Mouse (Mus musculus) heart, postnatal 0 days (tissue): Measurements from ENCODE around the gene Tenm2. TPM values are rescaled to one million over a fixed set of nuclear protein-coding genes. Genes with fewer than 3 reads are reported as not detected.

Experiments used
- ATAC-seq: fragments of 200-750 bp; cut with Nextera tagmentation; 2 replicates; pipeline ENCODE4 v1.8.0; 2017; ENCODE audit warnings: low read depth, moderate number of reproducible peaks, moderate library complexity; ENCODE audit not compliant: insufficient read depth
- DNase-seq: peaks from one replicate; pipeline ENCODE4 v3.0.0-alpha.2; 2016; ENCODE audit warnings: low spot score
- H3K27ac ChIP-seq: fragments of 300-500 bp; sonication (generic); 2 replicates; pipeline ENCODE4 v1.5.1; 2014; ENCODE audit warnings: low read depth, mild to moderate bottlenecking
- H3K27me3 ChIP-seq: fragments of 300-500 bp; sonication (generic); 2 replicates; pipeline ENCODE4 v1.6.1; 2014; ENCODE audit warnings: low read length, mixed read lengths; ENCODE audit not compliant: control insufficient read depth, insufficient read depth
- H3K36me3 ChIP-seq: fragments of 300-500 bp; sonication (generic); replicated peaks from 2 replicates; pipeline ENCODE4 v1.6.1; 2014; ENCODE audit warnings: low read length, mixed read lengths; ENCODE audit not compliant: control insufficient read depth, insufficient read depth
- H3K4me1 ChIP-seq: fragments of 300-500 bp; sonication (generic); 2 replicates; pipeline ENCODE4 v1.6.1; 2014; ENCODE audit warnings: antibody characterized with exemption; ENCODE audit not compliant: control insufficient read depth, insufficient read depth
- H3K4me2 ChIP-seq: fragments of 300-500 bp; sonication (generic); 2 replicates; pipeline ENCODE4 v1.6.1; 2014; ENCODE audit warnings: low read depth, mild to moderate bottlenecking, low read length, moderate library complexity
- H3K4me3 ChIP-seq: fragments of 300-500 bp; sonication (generic); 2 replicates; pipeline ENCODE4 v1.5.1; 2014; ENCODE audit warnings: low read depth, low read length
- H3K9ac ChIP-seq: fragments of 300-500 bp; sonication (generic); replicated peaks from 2 replicates; pipeline ENCODE4 v1.6.1; 2014; ENCODE audit warnings: low read depth, low read length, mixed read lengths
- H3K9me3 ChIP-seq: fragments of 300-500 bp; sonication (generic); replicated peaks from 2 replicates; pipeline ENCODE4 v1.6.1; 2016; ENCODE audit warnings: low read length; ENCODE audit not compliant: control insufficient read depth
- CTCF ChIP-seq: IDR thresholded peaks from 2 replicates; pipeline ENCODE4 v1.5.1; 2016; ENCODE audit warnings: antibody characterized with exemption, control low read depth, low read depth
- EP300 ChIP-seq: IDR thresholded peaks from 2 replicates; pipeline ENCODE4 v1.6.1; 2016; ENCODE audit warnings: antibody characterized with exemption, low read depth
- WGBS: fragments of 180-500 bp; shearing (Covaris S2); extraction: QIAGEN DNeasy Blood & Tissue Kit; methylation state at CpG from one replicate; pipeline ENCODE4 v1.1.7; 2014; 5-methylcytosine and 5-hydroxymethylcytosine counted together
- polyA plus RNA-seq: library from polyadenylated mRNA; unstranded; fragments of >200 nt; fragmentation: Nextera tagmentation; extraction: Ambion mirVana; gene quantifications from 2 replicates; pipeline ENCODE4 v1.2.1, GENCODE M21; 2015
- total RNA-seq: library from RNA; depleted of rRNA; stranded (reverse); fragments of >200 nt; gene quantifications from 2 replicates; pipeline ENCODE4 v1.2.3, GENCODE M21; 2014; ENCODE audit warnings: low replicate concordance

Tenm2 gene
- total and polyA plus RNA-seq, 2 experiments from 2014 or later = 0.14 to 0.95 TPM

DNA sequence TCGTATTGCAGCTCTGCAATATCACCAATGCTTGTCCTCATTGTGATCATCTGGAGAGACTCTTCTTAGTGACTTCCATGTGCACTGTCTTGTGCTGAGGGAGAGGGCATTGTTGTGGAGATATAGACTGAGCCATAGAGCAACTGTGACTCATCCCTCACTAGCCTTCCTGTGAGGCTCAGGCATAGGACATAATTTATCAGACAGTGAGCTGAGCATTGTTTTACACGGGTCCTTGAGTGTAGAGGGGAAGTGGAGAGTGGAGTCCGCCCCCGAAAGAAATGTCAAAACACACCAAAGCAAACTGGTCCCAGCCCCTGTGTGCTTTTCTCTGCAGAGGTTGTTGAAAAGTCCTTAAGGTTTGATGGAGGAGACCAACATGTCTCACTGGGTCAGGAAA is 704.1 kb downstream of the Tenm2 start:
- Histone ChIP-seq H3K4me2 (no peak overlapping the region), H3K36me3 (no peaks in the 10 kb centered on the region), H3K9ac (no peak overlapping the region), H3K27me3 (no peaks in the 10 kb centered on the region), H3K27ac (no peak overlapping the region), H3K4me3 (no peak overlapping the region), H3K9me3 (no peaks in the 10 kb centered on the region), H3K4me1 (no peaks in the 10 kb centered on the region)
- no peak for DNase-seq
- TF ChIP-seq CTCF = no peak
- TF ChIP-seq EP300 = no peak
- ATAC-seq = no peak; the same call in 1 of the 2 replicates
- WGBS = 49% methylated on average over 4 of the region's 4 CpGs

DNA sequence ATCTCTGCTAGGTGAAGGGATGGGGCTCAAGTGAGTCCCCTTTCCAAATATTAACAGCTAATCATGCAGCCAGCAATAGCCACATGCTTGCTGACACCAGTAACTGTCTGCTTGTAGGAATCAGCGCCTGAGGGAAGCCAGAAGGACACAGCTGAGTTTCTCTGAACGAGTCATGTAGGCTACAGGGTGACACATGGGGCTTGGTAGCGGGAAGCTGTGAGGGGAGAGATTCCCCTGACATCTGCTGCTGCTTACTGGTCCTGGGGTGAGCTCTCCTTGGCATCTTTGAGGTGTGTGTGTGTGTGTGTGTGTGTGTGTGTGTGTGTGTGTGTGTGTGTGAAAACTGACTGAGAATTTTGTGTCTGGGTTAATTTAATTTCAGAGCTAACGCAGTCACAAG is 708.3 kb downstream of the Tenm2 start:
- H3K9ac ChIP-seq = no peak overlapping the region
- H3K27ac ChIP-seq = no peak overlapping the region
- 34% methylated on average over 4 of the region's 4 CpGs for WGBS
- DNase-seq (no peak), ATAC-seq (no peak)
- H3K4me1 ChIP-seq = no peaks in the 10 kb centered on the region
- TF ChIP-seq CTCF (no peak), EP300 (no peak)
- H3K9me3 ChIP-seq = no peaks in the 10 kb centered on the region
- no peak overlapping the region for H3K4me2 ChIP-seq
- H3K36me3 ChIP-seq = no peaks in the 10 kb centered on the region
- no peaks in the 10 kb centered on the region for H3K27me3 ChIP-seq
- no peak overlapping the region for H3K4me3 ChIP-seq

DNA sequence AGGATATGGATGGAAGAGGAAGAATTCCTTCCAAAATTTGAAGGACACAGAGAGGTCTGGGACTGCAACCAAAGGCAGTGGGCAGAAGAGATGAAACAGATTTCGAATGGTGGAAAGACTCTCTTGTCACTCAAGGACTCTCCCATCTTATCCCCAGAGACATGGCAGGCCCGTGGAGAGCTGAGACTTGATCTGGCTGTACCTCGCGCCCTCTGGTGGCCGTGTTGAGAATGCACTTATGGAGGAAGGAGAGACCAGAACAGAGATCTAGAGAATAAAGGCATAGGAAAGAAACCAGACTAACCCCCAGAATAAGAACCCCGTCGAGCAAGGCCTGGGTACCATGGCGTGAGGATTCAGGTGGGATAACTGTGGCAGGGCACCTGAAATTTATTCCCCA is 709.4 kb downstream of the Tenm2 start:
- 9% methylated on average over 8 of the region's 8 CpGs for WGBS
- H3K4me1 ChIP-seq = no peaks in the 10 kb centered on the region
- H3K9ac ChIP-seq = no peak overlapping the region
- no peak for ATAC-seq
- DNase-seq = peak; percentile 59
- no peak overlapping the region for H3K4me3 ChIP-seq
- no peaks in the 10 kb centered on the region for H3K27me3 ChIP-seq
- no peaks in the 10 kb centered on the region for H3K36me3 ChIP-seq
- H3K27ac ChIP-seq = no peak overlapping the region
- TF ChIP-seq EP300 (no peak), CTCF (peak; percentile 80)
- H3K4me2 ChIP-seq = no peak overlapping the region
- H3K9me3 ChIP-seq = no peaks in the 10 kb centered on the region

DNA sequence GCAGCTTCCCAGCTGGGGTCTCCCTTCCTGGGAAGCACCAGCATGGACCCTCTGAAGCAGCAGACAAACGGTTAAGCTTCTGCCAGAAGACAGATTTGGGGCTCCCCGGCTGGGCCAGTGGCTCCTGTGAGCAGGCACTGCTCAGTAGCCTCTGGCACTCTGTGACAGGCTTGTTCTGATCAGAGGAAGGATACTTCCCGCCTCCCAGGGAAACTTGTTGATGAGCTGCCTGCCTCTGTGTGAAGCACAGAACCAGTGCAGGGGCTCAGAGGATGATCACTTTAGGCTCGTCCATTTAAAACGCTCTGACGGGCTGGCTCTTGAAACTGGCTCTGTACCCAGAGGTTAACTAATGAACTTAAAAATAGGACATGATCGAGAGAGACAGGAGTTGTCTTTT is 723.3 kb downstream of the Tenm2 start:
- TF ChIP-seq CTCF (no peak), EP300 (no peak)
- H3K36me3 ChIP-seq = no peaks in the 10 kb centered on the region
- H3K4me2 ChIP-seq = no peak overlapping the region
- H3K9me3 ChIP-seq = peaks cover 6% of the 10 kb centered on the region; the same call in 1 of the 2 replicates
- WGBS = 31% methylated on average over 7 of the region's 7 CpGs
- H3K9ac ChIP-seq = no peak overlapping the region
- DNase-seq (no peak), ATAC-seq (no peak)
- H3K27ac ChIP-seq = no peak overlapping the region
- no peaks in the 10 kb centered on the region for H3K27me3 ChIP-seq
- H3K4me1 ChIP-seq = no peaks in the 10 kb centered on the region
- H3K4me3 ChIP-seq = no peak overlapping the region

DNA sequence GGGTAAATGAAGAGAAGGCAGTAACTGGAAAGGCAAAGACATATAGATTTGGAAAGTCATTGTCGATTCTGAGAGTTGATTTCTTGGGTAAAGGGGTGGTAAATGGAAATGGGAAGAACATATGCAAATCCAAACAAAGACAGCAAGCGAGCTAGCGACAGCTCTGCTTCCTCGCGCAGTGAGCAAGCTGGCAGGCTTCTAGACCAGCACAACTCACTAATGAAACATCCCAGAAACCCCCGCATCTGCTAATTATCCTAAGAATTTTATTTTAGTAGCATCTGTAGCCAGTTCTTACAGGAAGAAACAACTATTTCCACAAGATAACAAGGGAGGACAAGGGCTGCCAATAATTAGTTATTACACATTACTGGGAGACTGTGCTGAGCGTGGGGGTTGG is 727.5 kb downstream of the Tenm2 start:
- WGBS = 61% methylated on average over 7 of the region's 7 CpGs
- TF ChIP-seq CTCF (no peak), EP300 (no peak)
- H3K4me3 ChIP-seq = no peak overlapping the region

DNA sequence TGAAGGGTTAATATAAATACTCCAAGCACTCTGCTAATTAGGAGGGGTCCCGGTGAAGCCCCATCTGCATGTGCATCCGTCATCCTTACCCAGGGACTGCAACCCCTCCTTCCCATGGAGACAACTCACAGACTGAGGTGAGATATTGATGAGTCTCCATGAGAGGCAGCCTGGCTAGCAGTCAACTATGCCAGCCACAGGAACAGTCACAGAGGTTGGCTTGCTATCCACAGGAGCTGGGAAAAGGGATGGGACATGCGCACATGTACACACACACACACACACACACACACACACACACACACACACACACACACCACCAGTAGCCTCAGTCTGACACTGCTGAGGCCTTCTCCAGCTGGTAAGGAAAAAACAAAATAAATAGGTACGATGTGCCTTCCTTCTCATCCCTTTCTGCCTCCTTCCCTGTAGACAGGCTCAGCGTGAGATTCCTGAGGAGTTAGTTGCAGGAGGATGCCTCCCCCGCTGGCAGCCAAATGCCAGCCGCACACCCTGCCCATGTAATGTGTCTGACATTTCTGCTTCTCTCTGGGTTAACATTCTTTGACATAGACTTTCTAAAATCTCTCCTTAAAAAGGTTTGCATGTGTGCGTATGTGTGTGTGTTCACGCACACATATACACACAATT is 740.7 kb downstream of the Tenm2 start:
- Histone ChIP-seq H3K4me3 (no peak overlapping the region), H3K36me3 (no peaks in the 10 kb centered on the region), H3K9ac (no peak overlapping the region), H3K27ac (no peak overlapping the region), H3K4me1 (no peaks in the 10 kb centered on the region), H3K9me3 (no peaks in the 10 kb centered on the region), H3K4me2 (no peak overlapping the region), H3K27me3 (no peaks in the 10 kb centered on the region)
- WGBS = 68% methylated on average over 9 of the region's 9 CpGs
- TF ChIP-seq CTCF (no peak), EP300 (no peak)
- DNase-seq (no peak), ATAC-seq (no peak)

More for the DNA sequence above, 727.5 kb downstream of the Tenm2 start:
- no peak overlapping the region for H3K9ac ChIP-seq
- no peaks in the 10 kb centered on the region for H3K4me1 ChIP-seq
- no peak overlapping the region for H3K27ac ChIP-seq
- DNase-seq (no peak), ATAC-seq (no peak)
- H3K27me3 ChIP-seq = no peaks in the 10 kb centered on the region
- H3K9me3 ChIP-seq = no peaks in the 10 kb centered on the region; the same call in 1 of the 2 replicates
- H3K4me2 ChIP-seq = no peak overlapping the region
- H3K36me3 ChIP-seq = no peaks in the 10 kb centered on the region
